Mouse (Mus musculus) large intestine, adult 2 months (tissue): ENCODE results near the gene Hddc3. TPM values are rescaled to one million over a fixed set of nuclear protein-coding genes. Genes with fewer than 3 reads are reported as not detected.

Experiments
- DNase-seq: peaks from one replicate; pipeline ENCODE4 v3.0.0-alpha.2; 2012; ENCODE audit warnings: low read depth, low spot score
- WGBS: fragments of 180-500 bp; shearing (Covaris S2); methylation state at CpG from one replicate; pipeline ENCODE4 v1.1.7; 2018; 5-methylcytosine and 5-hydroxymethylcytosine counted together
- polyA plus RNA-seq: library from polyadenylated mRNA; depleted of rRNA; stranded (reverse); fragments of >200 nt; gene quantifications from 2 replicates; pipeline ENCODE4 v1.2.3, GENCODE M21; 2012

Hddc3 gene
- polyA plus RNA-seq, 1 experiment: 42.0 TPM

DNA sequence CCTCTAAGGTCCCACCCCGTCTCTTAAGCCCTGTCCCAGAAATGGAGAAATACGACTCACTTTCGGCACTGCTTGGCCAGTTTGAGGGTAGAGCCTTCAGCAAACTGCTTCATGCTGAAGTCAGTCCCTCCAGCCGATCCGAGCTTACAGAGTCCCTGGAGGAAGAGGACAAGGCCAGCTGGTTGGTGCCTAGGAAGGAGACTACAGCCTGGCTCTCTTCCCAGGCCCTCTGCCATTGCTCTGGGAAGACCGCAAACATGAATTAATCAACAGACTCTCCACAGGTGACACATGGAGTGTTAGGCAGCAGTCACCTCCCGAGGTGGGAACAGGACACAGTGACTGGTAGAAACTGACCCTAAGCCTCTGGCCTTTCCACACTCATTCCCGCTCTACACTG lies 12.6 kb upstream of the Hddc3 start:
- no peak for DNase-seq
- 82% methylated on average over 8 of the region's 8 CpGs for WGBS

DNA sequence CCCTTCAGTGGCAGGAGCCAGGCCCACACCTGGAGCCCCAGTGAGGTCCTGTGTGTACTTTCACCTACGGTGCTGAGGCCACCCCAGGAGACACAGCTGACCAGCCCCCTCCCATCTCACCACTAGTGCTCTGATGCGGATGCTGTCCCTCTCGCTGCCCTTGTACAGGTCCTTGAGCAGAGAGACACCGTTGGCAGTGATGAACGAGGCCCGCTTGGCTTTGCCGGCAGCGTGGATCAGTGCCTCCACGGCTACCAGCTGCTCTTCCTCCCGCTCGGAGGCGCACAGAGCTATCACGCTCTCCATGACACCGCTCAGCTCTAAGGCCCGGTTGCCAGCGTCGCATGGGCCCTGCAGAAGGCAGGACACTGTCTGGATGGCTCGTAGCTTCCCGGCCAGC lies 11.5 kb upstream of the Hddc3 start:
- 96% methylated on average over 19 of the region's 19 CpGs for WGBS

DNA sequence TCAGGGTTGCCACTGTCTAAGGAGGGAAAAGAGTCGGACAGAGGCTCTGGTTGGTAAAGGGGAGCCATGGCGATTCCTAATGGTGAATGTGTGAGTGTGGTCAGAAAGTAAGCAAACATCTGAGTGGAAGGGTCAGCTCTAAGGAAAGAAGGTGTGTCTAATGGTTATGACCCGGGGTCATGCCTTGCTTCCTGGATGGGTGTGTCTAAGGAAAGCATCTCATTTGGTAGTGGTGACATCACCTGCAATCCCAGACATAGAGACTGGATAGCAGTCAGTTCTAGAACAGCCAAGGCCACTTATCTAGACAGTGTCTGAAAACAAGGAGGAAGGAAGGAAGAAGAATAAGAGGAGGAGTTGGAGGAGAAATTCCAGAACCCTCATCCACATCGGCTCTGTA lies 8.1 kb upstream of the Hddc3 start:
- peak; percentile 56 for DNase-seq
- WGBS: 47% methylated on average over 4 of the region's 4 CpGs

More for the DNA sequence above, 11.5 kb upstream of the Hddc3 start:
- no peak for DNase-seq

DNA sequence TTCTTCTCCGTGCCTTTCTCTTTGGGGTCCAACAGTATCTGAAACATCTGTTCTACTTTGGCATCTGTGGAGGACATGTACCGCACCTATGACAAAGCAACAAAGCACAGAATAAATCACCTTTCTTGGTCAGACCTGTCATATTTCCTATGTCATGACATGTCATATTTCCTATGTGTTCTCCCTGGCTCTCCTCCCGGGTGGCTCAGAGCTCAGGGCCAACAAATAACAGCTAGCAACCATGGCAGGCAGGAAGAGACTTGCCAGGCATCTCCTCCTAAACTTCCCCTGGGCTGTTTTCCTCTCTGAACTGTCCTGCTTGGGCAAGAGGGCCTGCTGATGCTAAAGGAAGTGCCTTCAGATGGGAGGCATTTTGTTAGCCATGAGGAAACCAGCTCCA lies 6.0 kb upstream of the Hddc3 start:
- WGBS: 89% methylated on average over 3 of the region's 3 CpGs
- DNase-seq: no peak

DNA sequence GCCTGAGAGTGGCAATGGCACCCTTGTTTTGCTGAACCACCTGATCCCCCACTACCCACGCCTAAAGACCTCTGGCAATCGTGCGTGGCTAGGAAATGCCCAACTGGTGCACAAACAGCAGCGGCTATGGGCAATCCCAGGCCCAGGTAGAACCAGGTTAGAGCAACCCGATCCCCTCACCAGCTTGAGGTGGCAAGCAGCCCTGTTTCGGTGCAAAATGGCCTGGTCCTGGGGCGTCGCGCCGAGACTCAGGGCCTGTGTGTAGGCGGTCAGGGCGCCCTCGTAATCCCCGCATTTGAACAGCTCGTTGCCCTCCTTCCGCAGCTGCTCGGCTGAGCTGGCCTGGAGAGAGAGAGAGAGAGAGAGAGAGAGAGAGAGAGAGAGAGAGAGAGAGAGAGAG lies 3.5 kb upstream of the Hddc3 start:
- DNase-seq: no peak
- WGBS: 4% methylated on average over 17 of the region's 17 CpGs

- DNase-seq: peak; percentile 97
- under 1% methylated on average over 45 of the region's 45 CpGs for WGBS
Observed at GRCm38 (mm10) chr7:80339793-80340628, 2.9 kb upstream of the Hddc3 start.

DNA sequence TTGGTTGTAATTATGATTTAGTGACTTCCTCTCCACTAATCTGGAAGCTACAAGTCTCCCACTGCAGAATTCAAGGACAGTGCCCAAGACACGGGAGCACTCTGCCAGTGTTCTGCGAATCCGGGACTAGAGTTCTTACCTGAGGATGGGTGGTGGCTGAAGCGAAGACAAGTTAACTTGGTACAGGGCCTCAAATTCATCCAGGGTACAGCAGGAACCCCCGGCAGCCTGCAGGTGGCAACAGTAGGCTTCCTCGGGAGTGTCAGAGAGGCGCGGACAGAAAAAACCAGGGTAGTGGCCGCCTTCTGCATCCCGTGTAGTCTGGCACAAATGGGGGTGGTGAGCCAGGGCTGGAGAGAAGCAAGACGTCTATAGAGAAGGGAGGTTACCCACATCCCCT lies 2.1 kb upstream of the Hddc3 start, which contains the start of gene Unc45a:
TSS of gene Unc45a (minus strand) at position 213 of the 400 bp plus-strand sequence.
- DNase-seq: peak; percentile 48
- WGBS: 2% methylated on average over 11 of the region's 11 CpGs

GRCm38 (mm10) chr7:80341793-80342192 lies 1.1 kb upstream of the Hddc3 start:
- 85% methylated on average over 7 of the region's 7 CpGs for WGBS
- DNase-seq: no peak

- no peak for DNase-seq
- 23% methylated on average over 19 of the region's 19 CpGs for WGBS
Observed at GRCm38 (mm10) chr7:80343270-80344018, 540 bp downstream of the Hddc3 start.

DNA sequence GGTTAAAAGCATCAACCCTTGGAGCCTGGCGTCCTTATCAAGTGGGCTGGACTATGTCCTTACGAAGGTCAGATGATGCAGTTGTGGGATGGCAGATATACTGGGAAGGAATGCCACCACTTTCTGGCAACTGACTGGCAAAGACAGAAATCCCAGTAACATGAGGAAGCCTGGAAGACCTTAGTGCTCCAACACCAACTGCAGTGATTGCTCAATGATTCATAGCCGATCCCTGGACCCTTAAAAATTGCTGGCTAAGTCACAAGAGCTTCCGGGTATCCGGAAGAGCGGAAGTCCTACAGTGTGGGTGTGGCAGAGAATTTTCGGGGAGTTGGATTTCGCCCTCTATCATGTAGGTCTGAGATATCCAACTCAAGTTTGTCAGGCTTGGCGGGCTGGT lies 3.3 kb downstream of the Hddc3 start:
- 73% methylated on average over 9 of the region's 9 CpGs for WGBS
- DNase-seq: no peak

DNA sequence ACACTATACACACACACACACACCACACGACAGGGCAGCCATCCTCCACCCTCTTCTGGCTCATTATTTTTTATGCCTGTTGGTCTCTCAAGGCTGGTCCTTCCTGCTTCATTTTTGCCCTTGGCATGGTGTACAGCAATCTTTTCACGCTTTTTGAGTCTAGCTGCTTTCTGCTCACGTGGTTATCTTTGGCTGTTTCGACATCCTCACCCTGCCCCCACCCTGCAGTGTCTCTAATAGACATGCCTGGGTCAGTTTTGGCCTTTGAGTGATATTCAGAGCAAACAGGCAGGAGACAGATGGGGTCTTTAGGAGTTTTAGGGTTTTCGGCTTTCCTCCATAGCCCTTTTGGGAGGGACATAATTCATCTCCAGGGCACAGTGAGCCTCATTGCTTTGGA lies 3.9 kb downstream of the Hddc3 start:
- no peak for DNase-seq
- WGBS: 84% methylated on average over 5 of the region's 5 CpGs

GRCm38 (mm10) chr7:80347670-80348586 lies 5.0 kb downstream of the Hddc3 start:
- no peak for DNase-seq
- WGBS: 63% methylated on average over 13 of the region's 13 CpGs

DNA sequence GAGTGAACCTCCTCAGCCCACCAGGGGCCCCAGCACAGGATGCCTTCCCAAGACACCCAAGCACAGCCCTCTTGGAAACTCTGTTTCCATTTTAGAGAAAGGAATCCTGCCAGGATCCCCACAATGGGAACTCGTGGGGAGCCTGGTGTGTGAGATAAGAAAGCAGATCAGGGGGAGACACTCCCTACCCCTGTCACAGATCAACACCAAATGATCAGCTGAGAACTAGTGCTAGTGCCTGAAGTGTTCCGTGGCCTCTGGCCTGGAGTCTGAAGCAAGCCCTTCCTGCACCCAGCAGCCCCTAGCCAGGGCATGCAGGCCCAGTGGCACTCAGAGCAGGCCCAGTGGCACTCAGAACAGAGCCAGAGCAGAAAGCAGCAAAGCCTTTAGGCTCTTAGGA lies 7.9 kb downstream of the Hddc3 start:
- DNase-seq: no peak
- WGBS: 73% methylated on average over 2 of the region's 2 CpGs

DNA sequence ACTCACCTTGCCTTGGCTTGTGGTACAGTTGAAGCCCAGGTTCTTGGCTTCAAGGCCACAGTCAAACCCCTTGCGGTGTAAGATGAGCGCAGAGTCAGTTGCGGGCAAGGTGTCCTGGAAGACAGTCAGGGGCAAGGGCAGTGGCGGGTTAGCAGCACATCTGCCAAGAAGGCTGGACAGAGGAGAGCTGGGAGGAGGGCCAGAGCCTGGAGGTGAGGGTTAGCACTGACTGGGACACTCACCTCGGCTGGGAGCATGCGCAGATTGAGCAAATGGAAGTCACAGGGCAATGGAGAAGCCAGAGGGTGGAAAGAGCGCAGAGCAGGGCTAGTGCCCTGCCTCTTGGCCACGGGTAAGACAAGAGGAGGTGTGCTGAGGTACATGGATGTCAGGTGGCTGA lies 10.0 kb downstream of the Hddc3 start:
- no peak for DNase-seq
- WGBS: 91% methylated on average over 8 of the region's 8 CpGs

DNA sequence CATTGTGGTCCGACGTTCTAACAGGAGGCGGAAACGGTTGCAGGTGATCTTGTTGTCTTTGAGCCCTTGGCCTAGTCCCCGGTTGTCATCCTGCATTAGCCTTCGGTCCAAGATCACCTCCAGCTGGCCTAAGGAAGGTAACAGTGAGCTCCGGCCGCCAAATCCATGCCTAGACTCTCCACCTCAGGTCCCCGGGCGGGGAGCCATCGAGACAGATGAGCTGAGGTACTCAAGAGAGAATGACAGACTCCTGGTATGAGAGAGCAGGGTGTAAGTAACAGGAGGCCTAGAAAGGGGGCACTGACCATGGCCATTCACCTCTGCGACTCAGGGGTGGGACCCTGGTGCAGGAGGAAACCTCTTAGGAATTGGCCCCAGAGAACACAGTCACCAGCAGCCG lies 13.4 kb downstream of the Hddc3 start:
- 86% methylated on average over 13 of the region's 13 CpGs for WGBS

DNA sequence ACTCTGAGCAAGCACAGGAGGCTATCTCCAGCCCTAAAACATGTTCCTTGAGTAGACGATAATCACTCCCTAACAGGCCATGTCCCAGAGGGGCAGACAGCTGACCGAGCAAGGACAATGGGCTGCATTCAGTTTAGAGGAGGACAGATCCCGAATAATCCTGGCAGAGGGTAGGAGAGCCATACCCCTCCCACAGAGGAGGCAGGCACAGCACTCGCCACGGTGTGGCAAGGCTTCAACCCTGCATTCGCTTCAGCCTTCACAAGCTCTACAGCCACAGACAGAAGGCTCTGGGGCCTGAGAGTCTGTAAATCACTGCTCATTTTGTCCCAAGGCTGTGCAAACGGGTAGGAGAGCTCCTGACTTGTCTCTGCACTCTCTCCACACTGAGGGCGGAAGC lies 14.3 kb downstream of the Hddc3 start:
- DNase-seq: no peak
- 67% methylated on average over 8 of the region's 8 CpGs for WGBS

More for the DNA sequence above, 13.4 kb downstream of the Hddc3 start:
- DNase-seq: no peak

GRCm38 (mm10) chr7:80358039-80358438 lies 15.1 kb downstream of the Hddc3 start:
- WGBS: 76% methylated on average over 4 of the region's 4 CpGs
- no peak for DNase-seq

GRCm38 (mm10) chr7:80360435-80360834 lies 17.5 kb downstream of the Hddc3 start:
- 18% methylated on average over 3 of the region's 3 CpGs for WGBS
- no peak for DNase-seq

DNA sequence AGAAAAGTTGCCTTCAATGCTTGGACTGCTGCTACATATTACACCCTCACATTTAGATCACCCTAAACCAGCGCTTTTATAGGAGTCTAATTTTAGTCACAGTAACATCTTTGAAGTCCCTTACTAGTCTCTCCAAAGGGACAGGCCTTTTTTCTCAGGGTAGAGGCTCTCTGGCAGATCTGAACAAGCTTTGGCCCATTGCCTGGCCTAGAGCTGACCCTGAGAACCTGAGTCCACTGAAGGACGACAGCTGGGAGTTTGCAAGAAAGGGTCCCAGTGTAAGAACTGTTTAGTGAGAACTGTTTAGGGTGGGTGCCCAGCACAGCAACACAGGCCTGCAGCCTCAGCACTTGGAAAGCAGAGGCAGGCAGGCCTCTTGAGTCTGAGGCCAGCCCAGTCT lies 22.9 kb downstream of the Hddc3 start:
- whole genome bisulfite sequencing: 78% methylated on average over 2 of the region's 2 CpGs

GRCm38 (mm10) chr7:80367232-80367631 lies 24.3 kb downstream of the Hddc3 start:
- WGBS: 98% methylated on average over 7 of the region's 7 CpGs
- DNase-seq: no peak

More for the DNA sequence above, 22.9 kb downstream of the Hddc3 start:
- DNase-seq: no peak
